Mouse (Mus musculus): ENCODE data around the gene Ccdc69. TPM values are rescaled to one million over a fixed set of nuclear protein-coding genes. Genes with fewer than 3 reads are reported as not detected.
"Not testable (repeated sequence)": the region's sequence is repeated elsewhere in the genome, so short reads cannot be mapped to it uniquely, and the experiment has no call there.

Gene Ccdc69
- 1 to 10 TPM in 1 of 4 experiments, under 1 TPM in 3; 0.32 to 1.1 (median 0.75) TPM for total RNA-seq (2022)

GRCm38 (mm10) chr11:55077331-55078231, at the start of gene Ccdc69:
TSS of gene Ccdc69 (minus strand) at chr11:55078131.
- no peak for DNase-seq (ENCODE audit: low spot score in 2 of 2)

GRCm38 (mm10) chr11:55126663-55127062, 48.7 kb upstream of the Ccdc69 start:
- no peak for DNase-seq (ENCODE audit: low spot score in 2 of 2)

- DNase-seq (ENCODE audit: low spot score in 2 of 2): no peak
Measured at GRCm38 (mm10) chr11:55121430-55121829, 43.5 kb upstream of the Ccdc69 start.

- DNase-seq (ENCODE audit: low spot score in 2 of 2): no peak
Measured at GRCm38 (mm10) chr11:55120821-55121271, 42.9 kb upstream of the Ccdc69 start.

DNA sequence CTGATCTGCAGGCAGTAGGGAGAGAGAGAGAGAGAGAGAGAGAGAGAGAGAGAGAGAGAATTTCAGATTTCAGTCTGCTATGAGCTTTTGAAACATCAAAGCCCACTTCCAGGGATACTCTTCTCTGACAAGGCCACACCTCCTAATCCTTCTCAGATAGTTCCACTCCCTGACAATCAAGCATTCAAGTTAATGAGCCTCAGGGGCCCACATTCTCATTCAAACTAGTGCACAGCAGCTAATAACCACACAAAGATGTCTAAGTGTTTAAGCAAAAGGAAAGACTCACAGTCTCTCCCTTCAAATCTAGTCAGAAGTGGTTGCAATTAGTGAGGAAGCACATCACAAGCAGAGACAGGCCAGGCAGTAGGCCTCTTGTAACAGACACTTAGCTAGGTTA, 42.3 kb upstream of the Ccdc69 start:
- no peak for DNase-seq (ENCODE audit: low spot score in 2 of 2)

GRCm38 (mm10) chr11:55117031-55117430, 39.1 kb upstream of the Ccdc69 start:
- DNase-seq (ENCODE audit: low spot score in 2 of 2): no peak

- DNase-seq (ENCODE audit: low spot score in 2 of 2): no peak
Measured at GRCm38 (mm10) chr11:55116004-55116403, 38.1 kb upstream of the Ccdc69 start.

DNA sequence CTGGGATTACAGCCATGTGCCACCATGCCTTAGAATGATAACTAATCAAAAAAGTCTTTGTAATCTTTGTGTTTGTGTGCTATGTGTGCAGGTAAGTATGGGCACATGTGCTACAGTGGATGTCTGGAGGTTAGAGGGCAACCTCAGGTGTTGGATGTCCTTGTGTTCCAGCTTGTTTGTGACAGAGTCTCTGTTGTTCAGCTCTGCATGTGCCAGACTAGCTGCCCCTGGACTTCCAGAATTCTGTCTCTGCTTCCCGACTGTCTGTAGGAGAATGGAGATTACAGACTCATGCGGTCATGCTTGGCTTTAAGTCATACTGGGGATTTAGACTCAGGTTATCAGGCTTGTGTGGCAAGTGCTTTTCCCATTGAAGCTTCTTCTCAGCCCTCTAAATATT, 36.4 kb upstream of the Ccdc69 start:
- no peak for DNase-seq (ENCODE audit: low spot score in 2 of 2)

DNA sequence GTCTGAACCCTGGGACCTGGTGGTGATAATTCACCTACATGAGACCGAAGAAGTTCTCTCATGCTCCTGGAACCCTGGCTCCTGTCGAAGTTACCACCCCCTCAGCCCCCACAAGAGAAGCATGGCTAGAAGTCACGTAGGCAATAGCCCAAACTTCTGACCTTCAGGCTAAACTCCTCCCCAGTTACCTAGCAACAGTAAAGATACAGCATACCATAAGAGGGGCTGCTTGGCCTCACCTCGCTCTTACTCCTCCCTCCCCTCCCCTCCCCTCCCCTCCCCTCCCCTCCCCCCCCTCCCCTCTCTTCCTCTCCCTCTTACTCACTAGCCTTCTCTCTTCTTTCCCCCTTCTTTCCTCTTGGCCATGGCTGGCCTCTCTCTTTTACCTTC, 35.9 kb upstream of the Ccdc69 start:
- DNase-seq (ENCODE audit: low spot score in 2 of 2): not testable (repeated sequence)

DNA sequence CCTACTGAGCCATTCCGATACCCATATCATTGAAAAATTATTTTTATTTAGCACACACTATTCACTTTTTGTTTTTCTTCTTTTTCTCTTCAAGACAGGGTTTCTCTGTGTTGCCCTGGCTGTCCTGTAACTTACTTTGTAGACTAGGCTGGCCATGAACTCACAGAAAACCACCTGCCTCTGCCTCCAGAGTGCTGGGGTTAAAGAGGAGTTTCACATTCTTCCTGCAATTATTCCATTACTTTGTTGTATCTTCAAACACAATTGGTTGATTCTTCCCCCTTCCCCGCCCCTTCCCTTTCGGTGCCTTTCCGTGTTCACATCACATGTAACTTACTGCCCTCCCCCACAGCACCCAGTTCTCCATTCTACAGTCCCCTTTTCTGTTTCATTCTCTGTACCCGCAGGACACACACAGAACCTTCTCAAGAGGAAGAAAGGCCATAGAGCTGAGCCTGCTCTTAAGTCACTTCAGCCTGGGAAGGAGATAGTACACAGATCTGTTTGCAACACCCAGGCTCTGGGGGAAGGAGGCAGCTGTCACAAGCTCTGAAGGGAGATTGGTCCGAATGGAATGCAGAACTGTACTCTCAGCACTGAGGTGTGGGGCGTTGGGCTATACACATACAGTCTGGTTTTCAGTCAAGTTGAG, 35.4 kb upstream of the Ccdc69 start:
- no peak for DNase-seq (ENCODE audit: low spot score in 2 of 2)

DNA sequence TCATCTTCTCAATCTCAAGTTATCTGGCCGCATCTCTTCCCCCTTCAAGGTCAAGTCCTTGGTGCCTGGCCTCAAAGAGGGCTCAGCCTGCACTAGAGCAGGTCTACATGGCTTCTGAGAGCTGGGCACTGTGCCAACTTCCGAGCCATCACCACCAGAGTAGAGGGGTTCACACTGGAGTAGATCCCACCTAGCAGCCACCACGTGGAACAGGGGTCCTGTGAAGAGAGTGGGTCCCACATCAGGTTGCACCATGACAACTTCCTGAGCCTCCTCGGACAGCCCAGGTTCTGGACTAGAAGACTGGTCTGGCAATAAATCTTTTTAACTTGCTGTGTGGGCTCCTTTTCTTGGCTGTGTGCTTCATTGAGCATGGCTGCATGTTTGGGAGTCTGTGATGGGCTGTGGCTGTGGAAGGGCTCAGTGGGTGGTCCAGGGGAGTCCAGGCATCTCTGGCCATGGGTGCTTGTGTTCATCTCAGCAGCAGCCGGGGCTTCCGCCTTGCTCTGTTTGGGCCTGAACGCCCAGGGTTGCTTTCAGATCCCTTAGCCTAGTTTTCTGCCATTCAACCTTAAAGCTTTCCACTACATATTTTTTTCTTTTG, 32.7 kb upstream of the Ccdc69 start:
- DNase-seq (ENCODE audit: low spot score in 2 of 2): no peak

DNA sequence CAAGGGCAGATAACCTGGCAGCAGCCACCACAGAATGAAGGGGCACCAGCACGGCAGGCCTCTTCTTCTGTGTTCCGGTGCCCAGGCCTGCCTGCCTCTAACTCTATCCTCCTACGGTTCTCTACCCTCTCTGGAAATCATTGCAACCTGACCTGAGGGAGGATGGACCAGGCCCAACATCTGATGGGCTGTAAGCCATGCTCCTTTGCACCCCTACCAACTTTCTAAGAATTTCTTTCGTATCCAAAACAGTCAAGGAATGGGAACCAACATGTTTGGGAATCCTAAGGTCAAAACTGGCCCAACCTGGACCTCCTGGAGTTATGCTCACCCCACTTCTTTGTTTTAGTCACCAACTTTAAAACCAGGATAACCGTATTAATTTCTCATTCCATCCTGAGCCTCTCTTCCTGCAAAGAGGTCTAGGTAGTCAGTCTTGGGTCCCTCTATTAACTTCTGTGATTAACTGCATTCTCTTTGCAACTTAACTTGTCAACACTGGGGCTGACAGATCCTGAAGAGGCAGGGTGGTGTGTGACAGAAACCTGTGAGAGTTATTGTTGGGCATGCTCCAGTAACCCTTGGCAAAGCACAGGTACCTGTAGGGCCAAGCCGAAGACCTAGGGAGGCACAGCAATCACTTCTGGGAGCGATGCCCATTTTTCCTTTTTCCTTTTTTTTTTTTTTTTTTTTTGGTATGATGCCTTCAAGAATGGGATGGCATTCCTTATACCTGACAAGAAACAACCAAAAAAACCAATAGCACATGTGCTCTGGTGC, 31.8 kb upstream of the Ccdc69 start:
- DNase-seq (ENCODE audit: low spot score in 2 of 2): no peak

DNA sequence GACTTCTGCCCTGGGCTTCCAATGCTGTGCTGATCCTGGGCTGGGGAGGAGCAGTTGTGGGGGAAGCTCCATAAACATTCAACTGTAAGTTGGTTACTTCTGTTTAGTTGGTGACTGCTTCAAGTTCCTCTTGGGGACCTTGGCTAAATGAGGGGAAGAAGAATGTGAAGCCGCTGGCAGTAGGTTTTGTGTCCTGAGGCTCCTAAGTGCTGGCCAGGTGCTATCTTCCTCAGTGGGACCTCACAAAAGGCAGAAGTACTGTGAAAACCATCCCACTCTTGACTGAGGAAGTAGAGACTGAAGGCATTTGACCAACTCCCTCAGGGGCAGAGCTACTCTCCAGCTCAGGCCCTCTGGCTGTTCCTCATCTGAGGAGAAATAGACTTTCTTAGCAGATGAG, 28.7 kb upstream of the Ccdc69 start:
- no peak for DNase-seq (ENCODE audit: low spot score in 2 of 2)

DNA sequence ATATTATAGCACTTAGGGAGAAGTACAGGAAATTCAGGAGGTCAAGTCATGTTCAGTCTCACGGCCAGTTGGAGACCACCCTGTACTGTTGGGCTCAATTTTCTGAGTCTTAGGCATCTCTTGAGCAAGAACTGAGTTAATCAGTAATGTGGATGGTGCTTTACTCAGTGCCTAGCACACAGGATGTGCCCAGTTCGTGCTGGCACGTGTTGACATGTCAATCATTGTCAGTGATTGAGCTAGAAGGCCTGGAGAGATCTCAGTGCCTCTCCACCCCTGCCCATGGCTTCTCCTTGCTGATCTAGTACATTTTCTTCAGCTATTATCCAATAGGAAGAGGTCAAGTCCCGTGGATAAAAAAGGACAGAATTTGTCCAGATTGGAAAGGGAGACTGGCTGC, 27.5 kb upstream of the Ccdc69 start:
- DNase-seq (ENCODE audit: low spot score in 2 of 2): no peak

GRCm38 (mm10) chr11:55103229-55103628, 25.3 kb upstream of the Ccdc69 start:
- DNase-seq (ENCODE audit: low spot score in 2 of 2): no peak

- no peak for DNase-seq (ENCODE audit: low spot score in 2 of 2)
Measured at GRCm38 (mm10) chr11:55102015-55102414, 24.1 kb upstream of the Ccdc69 start.

DNA sequence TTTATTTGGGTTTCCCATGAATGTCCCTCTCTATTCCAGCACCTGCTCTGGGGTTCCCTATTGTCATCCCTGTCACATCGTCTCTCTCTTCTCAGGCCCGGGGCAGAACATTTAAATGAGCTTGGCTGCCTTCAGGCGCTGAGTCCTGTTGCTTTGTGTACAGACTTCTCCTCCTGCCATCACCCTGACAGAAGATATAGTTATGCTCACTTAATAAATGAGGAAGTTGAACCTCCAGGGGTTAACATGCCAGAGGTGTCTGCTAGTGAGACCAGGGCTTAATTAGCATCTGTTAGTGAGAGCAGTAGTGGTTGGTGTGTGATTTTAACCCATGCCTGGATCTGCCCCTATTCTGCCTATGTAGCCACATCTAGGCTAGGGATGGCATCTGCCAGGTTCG, 21.9 kb upstream of the Ccdc69 start:
- DNase-seq (ENCODE audit: low spot score in 2 of 2): no peak

- no peak for DNase-seq (ENCODE audit: low spot score in 2 of 2)
Measured at GRCm38 (mm10) chr11:55099019-55099771, 21.3 kb upstream of the Ccdc69 start.

- DNase-seq (ENCODE audit: low spot score in 2 of 2): no peak
Measured at GRCm38 (mm10) chr11:55098189-55098915, 20.4 kb upstream of the Ccdc69 start.

Measured in layer of hippocampus, adult 8-10 months (tissue).